Mouse (Mus musculus) B cell, adult 67 days (primary cell): ENCODE data around the gene Olfr288. TPM values are rescaled to one million over a fixed set of nuclear protein-coding genes. Genes with fewer than 3 reads are reported as not detected.

Experiments
- total RNA-seq, 2 experiments: library from RNA; stranded (reverse); gene quantifications; 4 replicates each; pipeline ENCODE4 v1.2.4; 2023

Gene Olfr288
- total RNA-seq: not detected

GRCm38 (mm10) chr15:98195442-98195841 lies at the start of gene Olfr288:
Gene Olfr288 (minus strand): TSS chr15:98195542.

GRCm38 (mm10) chr15:98234350-98234749 lies 39.0 kb upstream of the Olfr288 start, which contains the start of gene Olfr286:
Gene Olfr286 (minus strand): TSS chr15:98234450.

GRCm38 (mm10) chr15:98220877-98221276 lies 25.5 kb upstream of the Olfr288 start, which contains the start of the genes Gm44579 and Olfr287:
Gene Gm44579 (minus strand): TSS chr15:98220977.
Gene Olfr287 (minus strand): TSS chr15:98221056.

GRCm38 (mm10) chr15:98166963-98167644 lies 28.2 kb downstream of the Olfr288 start, which contains the start of gene Ccdc184:
Gene Ccdc184 (plus strand): TSS chr15:98167158.

GRCm38 (mm10) chr15:98165525-98165924 lies 29.8 kb downstream of the Olfr288 start, which contains the start of gene Asb8:
Gene Asb8 (minus strand): TSS chr15:98165625.

Other genes starting within 250 kb of the Olfr288 start
- gene Tmem106c, start 231.3 kb downstream of the Olfr288 start, total RNA-seq: 10 to 100 TPM; 21.5 to 23.0 TPM
- not detected for gene Col2a1, start 190.8 kb downstream of the Olfr288 start, total RNA-seq
- 1 to 10 TPM; 4.7 to 5.5 TPM for gene Pfkm, start 103.0 kb downstream of the Olfr288 start, total RNA-seq
- gene Senp1, start 101.8 kb downstream of the Olfr288 start, total RNA-seq: 10 to 100 TPM; 63.4 to 70.5 TPM
- 10 to 100 TPM; 21.2 to 27.4 TPM for gene Asb8, start 29.9 kb downstream of the Olfr288 start, total RNA-seq
- not detected for gene Ccdc184, start 28.4 kb downstream of the Olfr288 start, total RNA-seq
- gene Gm44579, start 25.4 kb upstream of the Olfr288 start, total RNA-seq: not detected
- not detected for gene Olfr287, start 25.5 kb upstream of the Olfr288 start, total RNA-seq
- not detected for gene Olfr286, start 38.9 kb upstream of the Olfr288 start, total RNA-seq
- not detected for gene H1fnt, start 61.8 kb upstream of the Olfr288 start, total RNA-seq
- gene Zfp641, start 100.6 kb upstream of the Olfr288 start, total RNA-seq: not detected
- not detected for gene Olfr285, start 121.8 kb upstream of the Olfr288 start, total RNA-seq
- not detected for gene Olfr284, start 145.4 kb upstream of the Olfr288 start, total RNA-seq
- gene Olfr283, start 185.4 kb upstream of the Olfr288 start, total RNA-seq: not detected
- not detected for gene Olfr282, start 235.7 kb upstream of the Olfr288 start, total RNA-seq